In genomic region chr13:38290287-38290941, GRCm38 (mm10) we compare ENCODE assay signal across 9 mouse cellular contexts. TPM values are rescaled to one million over a fixed set of nuclear protein-coding genes. Genes with fewer than 3 reads are reported as not detected.
A peak's percentile ranks its signal among the peaks of the same experiment; 100 is the strongest.
DNase-seq lines count a peak whose midpoint lies in the region; ATAC-seq lines count a peak whose summit lies in the region.
"Had no signal": no experiment of that assay in that cellular context is flagged by ENCODE, and none has a peak within 500 bp of the region (broad histone marks: within the 10 kb centered on the region; RNA-seq: fewer than 3 reads in every experiment).

No protein-coding gene starts in this region.

- DNase-seq in forebrain, embryonic 10.5 days (ENCODE audit: extremely low spot score, low spot score), result peak; percentile 22
- peak; percentile 56 for DNase-seq in embryonic facial prominence, embryonic 10.5 days (ENCODE audit: low spot score)
- peak; percentile 69 to 80 for DNase-seq in kidney, postnatal 4 days
- no peak for DNase-seq in spleen, postnatal 36 days (ENCODE audit: low spot score in 2 of 2)
- DNase-seq in cerebellum, adult 18-20 months, result no peak

- peak overlapping the region; percentile 34 for H3K4me3 ChIP-seq in forebrain, embryonic 10.5 days
- no peak overlapping the region for H3K4me3 ChIP-seq in forebrain, embryonic 16.5 days (replicated peaks; ENCODE audit: low read length)
- H3K4me3 ChIP-seq in embryonic facial prominence, embryonic 10.5 days, result peak overlapping the region; percentile 33; the same call in 1 of the 2 replicates
- H3K4me3 ChIP-seq in heart, embryonic 13.5 days, result no peak overlapping the region
- H3K4me3 ChIP-seq in neural tube, embryonic 12.5 days, result peak overlapping the region; percentile 16; the same call in 1 of the 2 replicates
- H3K4me3 ChIP-seq: myocyte had no signal

- H3K36me3 ChIP-seq in forebrain, embryonic 10.5 days (replicated peaks), result no peaks in the 10 kb centered on the region
- H3K36me3 ChIP-seq in forebrain, embryonic 16.5 days (ENCODE audit: control insufficient read depth, insufficient read depth), result no peaks in the 10 kb centered on the region
- no peaks in the 10 kb centered on the region for H3K36me3 ChIP-seq in embryonic facial prominence, embryonic 10.5 days (replicated peaks)
- no peaks in the 10 kb centered on the region for H3K36me3 ChIP-seq in heart, embryonic 13.5 days
- H3K36me3 ChIP-seq in neural tube, embryonic 12.5 days, result no peaks in the 10 kb centered on the region

- H3K9ac ChIP-seq in forebrain, embryonic 16.5 days (replicated peaks; ENCODE audit: low read depth, low read length), result no peak overlapping the region
- H3K9ac ChIP-seq in heart, embryonic 13.5 days, result 0 out of 2 replicates have a peak overlapping the region, but pooled peaks have one; percentile 37
- H3K9ac ChIP-seq in neural tube, embryonic 12.5 days, result no peak overlapping the region

- H3K4me1 ChIP-seq in forebrain, embryonic 10.5 days, result peaks cover 12% of the 10 kb centered on the region
- no peaks in the 10 kb centered on the region for H3K4me1 ChIP-seq in forebrain, embryonic 16.5 days (replicated peaks; ENCODE audit: control insufficient read depth, insufficient read depth, low read length)
- H3K4me1 ChIP-seq in embryonic facial prominence, embryonic 10.5 days, result peaks cover 21% of the 10 kb centered on the region
- peaks cover 17% of the 10 kb centered on the region for H3K4me1 ChIP-seq in heart, embryonic 13.5 days
- H3K4me1 ChIP-seq in neural tube, embryonic 12.5 days, result peaks cover 8% of the 10 kb centered on the region

- no peak for ATAC-seq in forebrain, embryonic 16.5 days
- ATAC-seq in heart, embryonic 13.5 days (ENCODE audit: extremely low read depth, insufficient number of reproducible peaks, low FRiP score, low TSS enrichment), result no peak
- peak; percentile 70 for ATAC-seq in neural tube, embryonic 12.5 days (ENCODE audit: low FRiP score, low read depth)

- WGBS in forebrain, embryonic 10.5 days, result 32% methylated on average over 21 of the region's 21 CpGs
- 28% methylated on average over 21 of the region's 21 CpGs for WGBS in forebrain, embryonic 16.5 days
- 22% methylated on average over 21 of the region's 21 CpGs for WGBS in embryonic facial prominence, embryonic 10.5 days
- 47% methylated on average over 19 of the region's 21 CpGs for WGBS in heart, embryonic 13.5 days
- 22% methylated on average over 21 of the region's 21 CpGs for WGBS in neural tube, embryonic 12.5 days

- no peaks in the 10 kb centered on the region for H3K9me3 ChIP-seq in forebrain, embryonic 10.5 days
- H3K9me3 ChIP-seq in forebrain, embryonic 16.5 days (ENCODE audit: control insufficient read depth, low read length), result no peaks in the 10 kb centered on the region
- no peaks in the 10 kb centered on the region for H3K9me3 ChIP-seq in embryonic facial prominence, embryonic 10.5 days
- H3K9me3 ChIP-seq in heart, embryonic 13.5 days, result no peaks in the 10 kb centered on the region
- H3K9me3 ChIP-seq in neural tube, embryonic 12.5 days, result no peaks in the 10 kb centered on the region

- H3K4me2 ChIP-seq in forebrain, embryonic 16.5 days (ENCODE audit: low read length), result no peak overlapping the region
- H3K4me2 ChIP-seq in heart, embryonic 13.5 days, result peak overlapping the region; percentile 47
- peak overlapping the region; percentile 50 for H3K4me2 ChIP-seq in neural tube, embryonic 12.5 days (replicated peaks)

- H3K27ac ChIP-seq in forebrain, embryonic 10.5 days, result peak overlapping the region; percentile 77
- H3K27ac ChIP-seq in forebrain, embryonic 16.5 days (ENCODE audit: low read length), result no peak overlapping the region
- H3K27ac ChIP-seq in embryonic facial prominence, embryonic 10.5 days (replicated peaks), result peak overlapping the region; percentile 75
- H3K27ac ChIP-seq in heart, embryonic 13.5 days (replicated peaks), result no peak overlapping the region
- H3K27ac ChIP-seq in neural tube, embryonic 12.5 days, result no peak overlapping the region

- no peaks in the 10 kb centered on the region for H3K27me3 ChIP-seq in forebrain, embryonic 10.5 days (ENCODE audit: poor library complexity, severe bottlenecking)
- H3K27me3 ChIP-seq in forebrain, embryonic 16.5 days (replicated peaks; ENCODE audit: control insufficient read depth, insufficient read depth, low read length), result no peaks in the 10 kb centered on the region
- H3K27me3 ChIP-seq in embryonic facial prominence, embryonic 10.5 days (replicated peaks; ENCODE audit: low read depth, poor library complexity, severe bottlenecking), result no peaks in the 10 kb centered on the region
- no peaks in the 10 kb centered on the region for H3K27me3 ChIP-seq in heart, embryonic 13.5 days (replicated peaks)
- H3K27me3 ChIP-seq in neural tube, embryonic 12.5 days (replicated peaks), result no peaks in the 10 kb centered on the region

RNA-seq across cellular contexts. Expression of gene Bmp6, which starts 54.5 kb away (rescaled TPM):
- polyA plus RNA-seq in forebrain, embryonic 10.5 days (2016; fragmentation: Nextera tagmentation; extraction: Ambion mirVana), result 2.5 and 2.9 TPM in 2 replicates
- polyA plus RNA-seq in forebrain, embryonic 16.5 days (2015; fragmentation: Nextera tagmentation; extraction: Ambion mirVana), result 1.4 and 2.2 TPM in 2 replicates
- polyA plus RNA-seq in embryonic facial prominence, embryonic 10.5 days (2016; fragmentation: Nextera tagmentation; extraction: Ambion mirVana), result 0.67 and 0.75 TPM in 2 replicates
- polyA plus RNA-seq in heart, embryonic 13.5 days (2015; fragmentation: Nextera tagmentation; extraction: Ambion mirVana), result 2.2 and 2.4 TPM in 2 replicates
- 2.1 and 2.6 TPM in 2 replicates for polyA plus RNA-seq in neural tube, embryonic 12.5 days (2016; fragmentation: Nextera tagmentation; extraction: Ambion mirVana)

Comparison
In these comparisons a context has a peak if more than half of its experiments do, and no peak if none do; other contexts are left out.
1. H3K27ac ChIP-seq: peak in forebrain, embryonic 10.5 days (single experiment) and embryonic facial prominence, embryonic 10.5 days (single experiment); none in forebrain, embryonic 16.5 days (single experiment), heart, embryonic 13.5 days (single experiment) and neural tube, embryonic 12.5 days (single experiment).
2. H3K4me3 ChIP-seq: peak in forebrain, embryonic 10.5 days (single experiment), embryonic facial prominence, embryonic 10.5 days (single experiment) and neural tube, embryonic 12.5 days (single experiment); none in forebrain, embryonic 16.5 days (single experiment) and heart, embryonic 13.5 days (single experiment).
3. DNase-seq: peak in forebrain, embryonic 10.5 days (single experiment), embryonic facial prominence, embryonic 10.5 days (single experiment) and kidney, postnatal 4 days (2 of 2); none in spleen, postnatal 36 days (0 of 2) and cerebellum, adult 18-20 months (0 of 2).